Mouse (Mus musculus): ENCODE measurements around the gene Vav2. TPM values are rescaled to one million over a fixed set of nuclear protein-coding genes. Genes with fewer than 3 reads are reported as not detected.

The Vav2 gene
- polyA plus RNA-seq, 1 experiment from 2014 or later, result 15.0 TPM

- no peak for DNase-seq (ENCODE audit: low spot score, missing footprints)
- peaks cover 5% of the 10 kb centered on the region for H3K4me1 ChIP-seq (ENCODE audit: control insufficient read depth, insufficient read depth, low read length)
- no peak for ATAC-seq (ENCODE audit: low FRiP score)
These were observed 21.5 kb downstream of the Vav2 start for GRCm38 (mm10) chr2:27405094-27405884.

GRCm38 (mm10) chr2:27404375-27405093 is 22.3 kb downstream of the Vav2 start:
- H3K27me3 ChIP-seq (ENCODE audit: control insufficient read depth, insufficient read depth, low read length), result no peaks in the 10 kb centered on the region
- no peak overlapping the region for H3K4me2 ChIP-seq
- no peak overlapping the region for H3K9ac ChIP-seq (ENCODE audit: low read length)
- H3K4me3 ChIP-seq (ENCODE audit: low read depth, low read length), result no peak overlapping the region
- no peak overlapping the region for H3K27ac ChIP-seq (ENCODE audit: low read depth, low read length)
- ATAC-seq (ENCODE audit: low FRiP score) (no peak), DNase-seq (ENCODE audit: low spot score, missing footprints) (no peak)
- H3K36me3 ChIP-seq (ENCODE audit: control insufficient read depth, insufficient read depth, low read length), result no peaks in the 10 kb centered on the region
- peaks cover 3% of the 10 kb centered on the region; the same call in 1 of the 2 replicates for H3K9me3 ChIP-seq (ENCODE audit: control insufficient read depth, low read length)
- H3K4me1 ChIP-seq (ENCODE audit: control insufficient read depth, insufficient read depth, low read length), result peaks cover 5% of the 10 kb centered on the region
- WGBS, result 62% methylated on average over 6 of the region's 6 CpGs

More at GRCm38 (mm10) chr2:27405094-27405884, 21.5 kb downstream of the Vav2 start:
- Histone ChIP-seq H3K36me3 (ENCODE audit: control insufficient read depth, insufficient read depth, low read length) (no peaks in the 10 kb centered on the region), H3K9ac (ENCODE audit: low read length) (no peak overlapping the region), H3K27me3 (ENCODE audit: control insufficient read depth, insufficient read depth, low read length) (no peaks in the 10 kb centered on the region), H3K4me2 (no peak overlapping the region), H3K4me3 (ENCODE audit: low read depth, low read length) (no peak overlapping the region), H3K9me3 (ENCODE audit: control insufficient read depth, low read length) (no peaks in the 10 kb centered on the region), H3K27ac (ENCODE audit: low read depth, low read length) (no peak overlapping the region)
- 59% methylated on average over 5 of the region's 5 CpGs for WGBS

DNA sequence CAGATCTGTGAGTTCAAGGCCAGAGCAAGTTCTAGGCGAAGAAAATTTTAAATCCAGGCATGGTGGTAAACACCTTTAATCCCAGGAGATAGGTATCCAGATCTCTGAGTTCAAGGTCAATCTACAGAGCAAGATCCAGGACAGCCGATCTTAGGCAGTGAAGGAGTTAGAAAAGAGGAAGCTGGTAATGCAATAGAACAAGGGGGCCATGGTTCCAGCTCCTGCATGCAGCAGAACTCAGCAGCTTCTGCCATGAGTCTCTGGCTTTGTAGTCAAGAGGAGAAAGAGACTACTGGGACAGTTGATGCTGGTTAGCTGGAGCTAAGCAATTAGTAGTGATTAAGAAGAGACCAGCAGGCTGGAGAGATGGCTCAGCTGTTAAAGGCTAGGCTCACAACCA is 25.3 kb downstream of the Vav2 start:
- peaks cover 3% of the 10 kb centered on the region; the same call in 1 of the 2 replicates for H3K9me3 ChIP-seq (ENCODE audit: control insufficient read depth, low read length)
- no peaks in the 10 kb centered on the region for H3K36me3 ChIP-seq (ENCODE audit: control insufficient read depth, insufficient read depth, low read length)
- H3K27ac ChIP-seq (ENCODE audit: low read depth, low read length), result no peak overlapping the region
- 94% methylated on average over 2 of the region's 2 CpGs for WGBS
- no peak overlapping the region for H3K9ac ChIP-seq (ENCODE audit: low read length)
- DNase-seq (ENCODE audit: low spot score, missing footprints) (no peak), ATAC-seq (ENCODE audit: low FRiP score) (no peak)
- no peak overlapping the region for H3K4me2 ChIP-seq
- peaks cover 8% of the 10 kb centered on the region for H3K4me1 ChIP-seq (ENCODE audit: control insufficient read depth, insufficient read depth, low read length)
- H3K27me3 ChIP-seq (ENCODE audit: control insufficient read depth, insufficient read depth, low read length), result no peaks in the 10 kb centered on the region
- no peak overlapping the region for H3K4me3 ChIP-seq (ENCODE audit: low read depth, low read length)

DNA sequence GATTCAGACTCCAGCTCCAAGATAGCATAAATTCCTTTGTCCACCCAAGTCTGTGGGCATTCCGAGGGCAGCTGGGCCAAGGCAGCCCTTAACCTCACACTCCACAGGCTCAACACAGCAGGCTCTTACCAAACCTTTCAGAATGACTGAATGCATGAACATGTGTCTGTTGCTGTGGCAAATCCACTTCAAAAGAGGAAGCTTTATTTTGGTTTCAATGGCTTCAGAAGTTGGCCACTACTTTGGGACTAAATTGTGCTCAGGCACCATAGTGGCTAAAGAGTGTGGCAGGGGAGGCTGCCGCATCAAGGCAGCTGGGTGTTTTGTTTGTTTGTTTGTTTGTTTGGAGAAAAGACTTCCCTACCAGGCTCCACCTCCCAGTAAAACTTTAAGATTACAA is 26.8 kb downstream of the Vav2 start:
- 98% methylated on average over 2 of the region's 2 CpGs for WGBS
- no peaks in the 10 kb centered on the region for H3K36me3 ChIP-seq (ENCODE audit: control insufficient read depth, insufficient read depth, low read length)

DNA sequence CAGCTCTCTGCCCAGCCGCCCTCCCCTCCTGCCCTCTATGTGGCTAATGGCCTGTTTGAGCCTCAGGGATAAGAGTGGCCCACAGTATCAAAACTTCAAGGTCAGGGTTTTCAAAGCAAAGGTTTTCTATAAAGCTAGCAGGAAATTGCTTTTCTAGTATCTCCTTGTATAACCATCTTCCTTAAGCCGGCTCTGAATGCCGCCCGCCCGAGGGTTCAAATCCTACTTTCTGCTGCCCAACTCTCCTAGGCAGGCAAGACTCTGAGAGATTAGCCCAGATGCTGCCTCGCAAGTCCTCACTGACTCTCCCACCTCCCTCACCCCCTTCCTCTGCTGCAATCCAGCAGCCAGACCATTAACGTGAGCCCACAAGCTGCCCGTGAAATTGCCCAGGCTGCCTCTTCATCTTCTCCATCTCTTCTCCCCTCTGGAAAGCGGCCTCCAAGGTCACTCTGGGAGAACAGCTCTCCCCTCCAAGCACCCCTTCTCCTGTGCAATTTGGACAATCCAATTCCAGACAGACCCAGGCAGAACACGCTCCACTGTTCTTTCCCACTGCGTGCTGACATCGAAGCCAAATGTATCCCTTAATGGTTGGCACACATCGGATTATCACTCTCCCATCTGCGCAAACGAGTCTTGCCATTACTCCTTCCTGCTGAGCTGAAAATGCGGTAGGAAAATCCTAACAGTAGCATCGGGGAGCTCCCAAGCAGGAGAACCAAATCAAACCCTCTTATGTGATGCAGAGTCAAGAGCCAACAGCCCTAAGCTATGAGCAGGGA is 30.0 kb downstream of the Vav2 start:
- WGBS, result 63% methylated on average over 17 of the region's 17 CpGs
- H3K4me1 ChIP-seq (ENCODE audit: control insufficient read depth, insufficient read depth, low read length), result peaks cover 35% of the 10 kb centered on the region
- DNase-seq (ENCODE audit: low spot score, missing footprints), result no peak

More for the DNA sequence above, 26.8 kb downstream of the Vav2 start:
- Histone ChIP-seq H3K27me3 (ENCODE audit: control insufficient read depth, insufficient read depth, low read length) (no peaks in the 10 kb centered on the region), H3K4me1 (ENCODE audit: control insufficient read depth, insufficient read depth, low read length) (peaks cover 20% of the 10 kb centered on the region), H3K4me2 (no peak overlapping the region), H3K9ac (ENCODE audit: low read length) (no peak overlapping the region), H3K9me3 (ENCODE audit: control insufficient read depth, low read length) (peaks cover 3% of the 10 kb centered on the region; the same call in 1 of the 2 replicates), H3K4me3 (ENCODE audit: low read depth, low read length) (no peak overlapping the region), H3K27ac (ENCODE audit: low read depth, low read length) (no peak overlapping the region)
- ATAC-seq (ENCODE audit: low FRiP score) (no peak), DNase-seq (ENCODE audit: low spot score, missing footprints) (no peak)

DNA sequence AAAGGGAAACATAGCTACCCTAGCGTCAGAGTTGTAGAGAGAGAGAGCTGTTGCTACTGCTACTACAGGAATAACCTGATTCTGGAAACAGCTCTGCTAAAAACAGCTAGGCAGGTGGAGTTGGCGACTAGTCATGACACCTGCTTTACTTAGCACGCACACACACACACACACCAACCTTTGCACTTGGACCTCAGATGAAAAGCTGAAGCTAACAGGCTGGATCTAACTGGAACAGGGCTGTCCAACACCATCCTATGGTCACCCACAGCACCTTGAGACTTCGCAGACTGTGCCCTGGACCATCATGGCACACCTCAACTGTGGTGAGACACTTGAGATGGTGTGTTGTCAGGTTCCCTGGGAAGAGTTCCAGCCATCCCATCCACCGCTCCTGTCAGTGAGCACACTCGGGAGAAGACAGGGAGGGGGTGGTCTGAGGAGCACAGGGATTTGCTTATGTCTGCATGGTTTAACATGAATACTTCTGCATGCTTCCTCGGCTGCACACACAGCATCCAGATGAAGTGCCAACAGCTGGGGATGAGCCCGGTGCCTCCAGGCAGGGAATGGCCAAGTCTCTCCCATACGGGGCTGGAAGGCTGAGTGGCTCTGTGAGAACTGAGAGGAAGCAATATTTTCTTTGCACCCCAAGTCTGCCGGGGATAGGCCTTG is 32.5 kb downstream of the Vav2 start:
- no peak for ATAC-seq (ENCODE audit: low FRiP score)
- WGBS, result 64% methylated on average over 10 of the region's 10 CpGs
- no peak overlapping the region for H3K27ac ChIP-seq (ENCODE audit: low read depth, low read length)
- H3K4me3 ChIP-seq (ENCODE audit: low read depth, low read length), result no peak overlapping the region
- H3K9ac ChIP-seq (ENCODE audit: low read length), result no peak overlapping the region
- no peaks in the 10 kb centered on the region for H3K27me3 ChIP-seq (ENCODE audit: control insufficient read depth, insufficient read depth, low read length)
- H3K9me3 ChIP-seq (ENCODE audit: control insufficient read depth, low read length), result no peaks in the 10 kb centered on the region
- H3K36me3 ChIP-seq (ENCODE audit: control insufficient read depth, insufficient read depth, low read length), result no peaks in the 10 kb centered on the region
- peaks cover 58% of the 10 kb centered on the region for H3K4me1 ChIP-seq (ENCODE audit: control insufficient read depth, insufficient read depth, low read length)
- DNase-seq (ENCODE audit: low spot score, missing footprints), result no peak
- no peak overlapping the region for H3K4me2 ChIP-seq

More for the DNA sequence above, 30.0 kb downstream of the Vav2 start:
- no peaks in the 10 kb centered on the region for H3K36me3 ChIP-seq (ENCODE audit: control insufficient read depth, insufficient read depth, low read length)
- ATAC-seq (ENCODE audit: low FRiP score), result no peak
- H3K9me3 ChIP-seq (ENCODE audit: control insufficient read depth, low read length), result peaks cover 3% of the 10 kb centered on the region; the same call in 1 of the 2 replicates
- no peak overlapping the region for H3K4me3 ChIP-seq (ENCODE audit: low read depth, low read length)
- H3K9ac ChIP-seq (ENCODE audit: low read length), result no peak overlapping the region
- H3K27me3 ChIP-seq (ENCODE audit: control insufficient read depth, insufficient read depth, low read length), result no peaks in the 10 kb centered on the region
- no peak overlapping the region for H3K4me2 ChIP-seq
- H3K27ac ChIP-seq (ENCODE audit: low read depth, low read length), result no peak overlapping the region

- Histone ChIP-seq H3K27me3 (ENCODE audit: control insufficient read depth, insufficient read depth, low read length) (no peaks in the 10 kb centered on the region), H3K4me2 (no peak overlapping the region), H3K9me3 (ENCODE audit: control insufficient read depth, low read length) (no peaks in the 10 kb centered on the region), H3K9ac (ENCODE audit: low read length) (no peak overlapping the region), H3K4me1 (ENCODE audit: control insufficient read depth, insufficient read depth, low read length) (peaks cover 58% of the 10 kb centered on the region), H3K36me3 (ENCODE audit: control insufficient read depth, insufficient read depth, low read length) (0 out of 2 replicates have a peak, but pooled peaks cover 2% of the 10 kb centered on the region), H3K27ac (ENCODE audit: low read depth, low read length) (no peak overlapping the region), H3K4me3 (ENCODE audit: low read depth, low read length) (no peak overlapping the region)
- ATAC-seq (ENCODE audit: low FRiP score) (no peak), DNase-seq (ENCODE audit: low spot score, missing footprints) (no peak)
- WGBS, result 18% methylated on average over 5 of the region's 5 CpGs
These were observed 34.6 kb downstream of the Vav2 start for GRCm38 (mm10) chr2:27392278-27392677.

GRCm38 (mm10) chr2:27390775-27391174 is 36.1 kb downstream of the Vav2 start:
- Histone ChIP-seq H3K9me3 (ENCODE audit: control insufficient read depth, low read length) (no peaks in the 10 kb centered on the region), H3K4me1 (ENCODE audit: control insufficient read depth, insufficient read depth, low read length) (peaks cover 45% of the 10 kb centered on the region), H3K27ac (ENCODE audit: low read depth, low read length) (no peak overlapping the region), H3K9ac (ENCODE audit: low read length) (no peak overlapping the region), H3K4me3 (ENCODE audit: low read depth, low read length) (no peak overlapping the region), H3K36me3 (ENCODE audit: control insufficient read depth, insufficient read depth, low read length) (0 out of 2 replicates have a peak, but pooled peaks cover 2% of the 10 kb centered on the region), H3K4me2 (no peak overlapping the region), H3K27me3 (ENCODE audit: control insufficient read depth, insufficient read depth, low read length) (no peaks in the 10 kb centered on the region)
- DNase-seq (ENCODE audit: low spot score, missing footprints) (no peak), ATAC-seq (ENCODE audit: low FRiP score) (no peak)
- WGBS, result 63% methylated on average over 4 of the region's 4 CpGs

Measured in midbrain, embryonic 11.5 days (tissue).